Mouse (Mus musculus) heart, embryonic 16.5 days (tissue): ENCODE measurements around the gene Ttc7. TPM values are rescaled to one million over a fixed set of nuclear protein-coding genes. Genes with fewer than 3 reads are reported as not detected.

Experiments used
- ATAC-seq: fragments of 200-750 bp; cut with Nextera tagmentation; replicated peaks from 2 replicates; pipeline ENCODE4 v1.8.0; 2017; ENCODE audit warnings: moderate number of reproducible peaks; ENCODE audit not compliant: insufficient read depth, low FRiP score; ENCODE audit errors: extremely low read depth
- H3K27ac ChIP-seq: fragments of 300-500 bp; sonication (generic); 2 replicates; pipeline ENCODE4 v1.5.1; 2014; ENCODE audit warnings: mild to moderate bottlenecking, low read length, control low read depth, moderate library complexity
- H3K27me3 ChIP-seq: fragments of 300-500 bp; sonication (generic); 2 replicates; pipeline ENCODE4 v1.6.1; 2014; ENCODE audit warnings: low read length, mixed read lengths; ENCODE audit not compliant: control insufficient read depth, insufficient read depth
- H3K36me3 ChIP-seq: fragments of 300-500 bp; sonication (generic); 2 replicates; pipeline ENCODE4 v1.6.1; 2014; ENCODE audit not compliant: control insufficient read depth, insufficient read depth
- H3K4me1 ChIP-seq: fragments of 300-500 bp; sonication (generic); 2 replicates; pipeline ENCODE4 v1.6.1; 2014; ENCODE audit warnings: low read length, mixed read lengths; ENCODE audit not compliant: control insufficient read depth, insufficient read depth
- H3K4me2 ChIP-seq: fragments of 300-500 bp; sonication (generic); 2 replicates; pipeline ENCODE4 v1.6.1; 2014; ENCODE audit warnings: low read depth, mild to moderate bottlenecking, control low read depth, low read length
- H3K4me3 ChIP-seq: fragments of 300-500 bp; sonication (generic); 2 replicates; pipeline ENCODE4 v1.5.1; 2014; ENCODE audit warnings: mild to moderate bottlenecking, control low read depth, low read length
- H3K9ac ChIP-seq: fragments of 300-500 bp; sonication (generic); 2 replicates; pipeline ENCODE4 v1.6.1; 2014; ENCODE audit warnings: low read length, control low read depth
- H3K9me3 ChIP-seq: fragments of 300-500 bp; sonication (generic); replicated peaks from 2 replicates; pipeline ENCODE4 v1.6.1; 2016; ENCODE audit warnings: low read length; ENCODE audit not compliant: control insufficient read depth
- WGBS: fragments of 180-500 bp; shearing (Covaris S2); extraction: QIAGEN DNeasy Blood & Tissue Kit; methylation state at CpG from one replicate; pipeline ENCODE4 v1.1.7; 2014; 5-methylcytosine and 5-hydroxymethylcytosine counted together
- polyA plus RNA-seq: library from polyadenylated mRNA; unstranded; fragments of >200 nt; fragmentation: Nextera tagmentation; extraction: Ambion mirVana; gene quantifications from 2 replicates; pipeline ENCODE4 v1.2.1, GENCODE M21; 2015

Gene Ttc7
- polyA plus RNA-seq, 1 experiment from 2014 or later, result 6.2 TPM

- H3K36me3 ChIP-seq, result no peaks in the 10 kb centered on the region
- H3K4me3 ChIP-seq, result no peak overlapping the region
- no peaks in the 10 kb centered on the region for H3K9me3 ChIP-seq
- no peaks in the 10 kb centered on the region for H3K27me3 ChIP-seq
- WGBS, result 76% methylated on average over 18 of the region's 18 CpGs
- peaks cover 18% of the 10 kb centered on the region for H3K4me1 ChIP-seq
- no peak for ATAC-seq
- H3K27ac ChIP-seq, result no peak overlapping the region
- H3K4me2 ChIP-seq, result no peak overlapping the region
- H3K9ac ChIP-seq, result no peak overlapping the region
Measured at GRCm38 (mm10) chr17:87369270-87369759, 86.6 kb downstream of the Ttc7 start.

- peaks cover 32% of the 10 kb centered on the region for H3K4me1 ChIP-seq
- WGBS, result 90% methylated on average over 7 of the region's 7 CpGs
- no peak overlapping the region for H3K9ac ChIP-seq
- no peak overlapping the region for H3K27ac ChIP-seq
- no peaks in the 10 kb centered on the region for H3K36me3 ChIP-seq
- no peak for ATAC-seq
- H3K4me3 ChIP-seq, result no peak overlapping the region
- no peaks in the 10 kb centered on the region for H3K27me3 ChIP-seq
- H3K9me3 ChIP-seq, result no peaks in the 10 kb centered on the region
- H3K4me2 ChIP-seq, result no peak overlapping the region
Measured at GRCm38 (mm10) chr17:87372189-87372588, 89.5 kb downstream of the Ttc7 start.

GRCm38 (mm10) chr17:87373327-87373726, 90.6 kb downstream of the Ttc7 start:
- Histone ChIP-seq H3K4me3 (no peak overlapping the region), H3K4me1 (peaks cover 28% of the 10 kb centered on the region), H3K9ac (no peak overlapping the region), H3K36me3 (no peaks in the 10 kb centered on the region), H3K4me2 (no peak overlapping the region), H3K27me3 (no peaks in the 10 kb centered on the region), H3K27ac (no peak overlapping the region), H3K9me3 (no peaks in the 10 kb centered on the region)
- WGBS, result 79% methylated on average over 9 of the region's 9 CpGs
- no peak for ATAC-seq

GRCm38 (mm10) chr17:87375941-87376511, 93.3 kb downstream of the Ttc7 start:
- ATAC-seq, result peak; percentile 50
- WGBS, result 16% methylated on average over 10 of the region's 10 CpGs
- H3K4me1 ChIP-seq, result peaks cover 29% of the 10 kb centered on the region
- H3K27me3 ChIP-seq, result no peaks in the 10 kb centered on the region
- 0 out of 2 replicates have a peak overlapping the region, but pooled peaks have one; percentile 13 for H3K9ac ChIP-seq
- H3K36me3 ChIP-seq, result no peaks in the 10 kb centered on the region
- no peak overlapping the region for H3K4me3 ChIP-seq
- H3K9me3 ChIP-seq, result no peaks in the 10 kb centered on the region
- H3K4me2 ChIP-seq, result no peak overlapping the region
- H3K27ac ChIP-seq, result peak overlapping the region; percentile 67

GRCm38 (mm10) chr17:87376831-87377471, 94.3 kb downstream of the Ttc7 start:
- no peaks in the 10 kb centered on the region for H3K36me3 ChIP-seq
- no peaks in the 10 kb centered on the region for H3K9me3 ChIP-seq
- H3K27me3 ChIP-seq, result no peaks in the 10 kb centered on the region
- WGBS, result 79% methylated on average over 6 of the region's 6 CpGs
- H3K4me1 ChIP-seq, result peaks cover 29% of the 10 kb centered on the region
- H3K4me3 ChIP-seq, result no peak overlapping the region
- no peak; the same call in 1 of the 2 replicates for ATAC-seq
- H3K4me2 ChIP-seq, result no peak overlapping the region
- 0 out of 2 replicates have a peak overlapping the region, but pooled peaks have one; percentile 31 for H3K9ac ChIP-seq
- peak overlapping the region; percentile 67 for H3K27ac ChIP-seq

- H3K4me2 ChIP-seq, result no peak overlapping the region
- WGBS, result 64% methylated on average over 6 of the region's 6 CpGs
- H3K4me3 ChIP-seq, result no peak overlapping the region
- no peak for ATAC-seq
- no peaks in the 10 kb centered on the region for H3K36me3 ChIP-seq
- H3K27ac ChIP-seq, result no peak overlapping the region
- H3K27me3 ChIP-seq, result no peaks in the 10 kb centered on the region
- no peak overlapping the region for H3K9ac ChIP-seq
- peaks cover 29% of the 10 kb centered on the region for H3K4me1 ChIP-seq
- no peaks in the 10 kb centered on the region for H3K9me3 ChIP-seq
Measured at GRCm38 (mm10) chr17:87377536-87377935, 94.8 kb downstream of the Ttc7 start.

- Histone ChIP-seq H3K9me3 (no peaks in the 10 kb centered on the region), H3K27ac (0 out of 2 replicates have a peak overlapping the region, but pooled peaks have one; percentile 21), H3K36me3 (no peaks in the 10 kb centered on the region), H3K4me1 (peaks cover 29% of the 10 kb centered on the region), H3K4me3 (no peak overlapping the region), H3K4me2 (no peak overlapping the region), H3K9ac (no peak overlapping the region), H3K27me3 (no peaks in the 10 kb centered on the region)
- 74% methylated on average over 16 of the region's 16 CpGs for WGBS
- ATAC-seq, result no peak
Measured at GRCm38 (mm10) chr17:87378354-87379159, 95.9 kb downstream of the Ttc7 start.

GRCm38 (mm10) chr17:87379160-87379624, 96.5 kb downstream of the Ttc7 start:
- no peak overlapping the region for H3K4me3 ChIP-seq
- no peak overlapping the region for H3K4me2 ChIP-seq
- H3K9me3 ChIP-seq, result no peaks in the 10 kb centered on the region
- H3K4me1 ChIP-seq, result peaks cover 29% of the 10 kb centered on the region
- 80% methylated on average over 11 of the region's 11 CpGs for WGBS
- no peaks in the 10 kb centered on the region for H3K36me3 ChIP-seq
- peak overlapping the region; percentile 37; the same call in 1 of the 2 replicates for H3K27ac ChIP-seq
- no peak overlapping the region for H3K9ac ChIP-seq
- no peak for ATAC-seq
- no peaks in the 10 kb centered on the region for H3K27me3 ChIP-seq
